Mouse (Mus musculus) neural tube, embryonic 11.5 days (tissue): ENCODE results near the gene Maz. TPM values are rescaled to one million over a fixed set of nuclear protein-coding genes. Genes with fewer than 3 reads are reported as not detected.

Experiments used
- ATAC-seq: fragments of 200-750 bp; cut with Nextera tagmentation; 2 replicates; pipeline ENCODE4 v1.8.0; 2017; ENCODE audit warnings: moderate number of reproducible peaks, mild to moderate bottlenecking, moderate TSS enrichment, moderate library complexity; ENCODE audit not compliant: insufficient read depth, low FRiP score, low TSS enrichment
- DNase-seq: peaks from one replicate; pipeline ENCODE4 v3.0.0-alpha.2; 2015; ENCODE audit warnings: low spot score
- H3K27ac ChIP-seq: fragments of 300-500 bp; sonication (generic); 2 replicates; pipeline ENCODE4 v1.5.1; 2014; ENCODE audit warnings: low read depth, mild to moderate bottlenecking, low read length
- H3K27me3 ChIP-seq: fragments of 300-500 bp; sonication (generic); 2 replicates; pipeline ENCODE4 v1.6.1; 2014; ENCODE audit warnings: mild to moderate bottlenecking, low read length, mixed read lengths; ENCODE audit not compliant: control insufficient read depth, insufficient read depth
- H3K36me3 ChIP-seq: fragments of 300-500 bp; sonication (generic); 2 replicates; pipeline ENCODE4 v1.6.1; 2014; ENCODE audit warnings: mild to moderate bottlenecking, low read length, moderate library complexity, mixed read lengths; ENCODE audit not compliant: control insufficient read depth, insufficient read depth
- H3K4me1 ChIP-seq: fragments of 300-500 bp; sonication (generic); 2 replicates; pipeline ENCODE4 v1.6.1; 2014; ENCODE audit warnings: low read length, mixed read lengths; ENCODE audit not compliant: control insufficient read depth, insufficient read depth
- H3K4me2 ChIP-seq: fragments of 300-500 bp; sonication (generic); 2 replicates; pipeline ENCODE4 v1.6.1; 2014; ENCODE audit warnings: low read depth, mild to moderate bottlenecking, moderate library complexity
- H3K4me3 ChIP-seq: fragments of 300-500 bp; sonication (generic); 2 replicates; pipeline ENCODE4 v1.5.1; 2014; ENCODE audit warnings: low read depth, low read length
- H3K9ac ChIP-seq: fragments of 300-500 bp; sonication (generic); 2 replicates; pipeline ENCODE4 v1.6.1; 2014; ENCODE audit warnings: mild to moderate bottlenecking, low read length
- H3K9me3 ChIP-seq: fragments of 300-500 bp; sonication (generic); 2 replicates; pipeline ENCODE4 v1.6.1; 2016; ENCODE audit warnings: low read length; ENCODE audit not compliant: control insufficient read depth
- WGBS: fragments of 180-500 bp; shearing (Covaris S2); extraction: QIAGEN DNeasy Blood & Tissue Kit; methylation state at CpG from one replicate; pipeline ENCODE4 v1.1.7; 2014; 5-methylcytosine and 5-hydroxymethylcytosine counted together
- polyA plus RNA-seq: library from polyadenylated mRNA; unstranded; fragments of >200 nt; fragmentation: Nextera tagmentation; extraction: Ambion mirVana; gene quantifications from 2 replicates; pipeline ENCODE4 v1.2.1, GENCODE M21; 2014

The Maz gene
- polyA plus RNA-seq, 1 experiment from 2014 or later: 90.8 TPM

GRCm38 (mm10) chr7:127013385-127013784 is 13.5 kb downstream of the Maz start:
- ATAC-seq: no peak
- Histone ChIP-seq H3K9me3 (no peaks in the 10 kb centered on the region), H3K4me1 (peaks cover 16% of the 10 kb centered on the region), H3K36me3 (peaks cover 8% of the 10 kb centered on the region), H3K27me3 (no peaks in the 10 kb centered on the region), H3K4me3 (no peak overlapping the region), H3K4me2 (no peak overlapping the region), H3K27ac (no peak overlapping the region), H3K9ac (no peak overlapping the region)
- 92% methylated on average over 6 of the region's 6 CpGs for WGBS
- DNase-seq: no peak

GRCm38 (mm10) chr7:127012845-127013244 is 14.0 kb downstream of the Maz start:
- ATAC-seq: no peak
- Histone ChIP-seq H3K4me1 (peaks cover 16% of the 10 kb centered on the region), H3K4me2 (no peak overlapping the region), H3K27ac (no peak overlapping the region), H3K9ac (no peak overlapping the region), H3K36me3 (peaks cover 8% of the 10 kb centered on the region), H3K27me3 (no peaks in the 10 kb centered on the region), H3K4me3 (no peak overlapping the region), H3K9me3 (no peaks in the 10 kb centered on the region)
- 97% methylated on average over 10 of the region's 10 CpGs for WGBS
- DNase-seq: no peak

- no peak overlapping the region for H3K27ac ChIP-seq
- no peak overlapping the region for H3K9ac ChIP-seq
- ATAC-seq (no peak), DNase-seq (no peak)
- H3K4me1 ChIP-seq: peaks cover 16% of the 10 kb centered on the region
- 93% methylated on average over 6 of the region's 6 CpGs for WGBS
- H3K9me3 ChIP-seq: no peaks in the 10 kb centered on the region
- H3K4me2 ChIP-seq: no peak overlapping the region
- H3K36me3 ChIP-seq: peaks cover 8% of the 10 kb centered on the region
- H3K4me3 ChIP-seq: no peak overlapping the region
- H3K27me3 ChIP-seq: no peaks in the 10 kb centered on the region
Observed at GRCm38 (mm10) chr7:127012374-127012773, 14.5 kb downstream of the Maz start.

- peaks cover 8% of the 10 kb centered on the region for H3K36me3 ChIP-seq
- DNase-seq (no peak), ATAC-seq (no peak)
- H3K4me2 ChIP-seq: no peak overlapping the region
- no peaks in the 10 kb centered on the region for H3K27me3 ChIP-seq
- H3K4me3 ChIP-seq: no peak overlapping the region
- no peaks in the 10 kb centered on the region for H3K9me3 ChIP-seq
- no peak overlapping the region for H3K27ac ChIP-seq
- peaks cover 16% of the 10 kb centered on the region for H3K4me1 ChIP-seq
- no peak overlapping the region for H3K9ac ChIP-seq
- 85% methylated on average over 2 of the region's 2 CpGs for WGBS
Observed at GRCm38 (mm10) chr7:127011717-127012116, 15.1 kb downstream of the Maz start.

GRCm38 (mm10) chr7:127011051-127011450 is 15.8 kb downstream of the Maz start:
- no peak overlapping the region for H3K4me2 ChIP-seq
- H3K9me3 ChIP-seq: no peaks in the 10 kb centered on the region
- 98% methylated on average over 2 of the region's 2 CpGs for whole genome bisulfite sequencing

GRCm38 (mm10) chr7:127009307-127010085 is 17.3 kb downstream of the Maz start:
- no peaks in the 10 kb centered on the region for H3K9me3 ChIP-seq
- no peak overlapping the region for H3K27ac ChIP-seq
- WGBS: 88% methylated on average over 17 of the region's 17 CpGs
- no peak overlapping the region for H3K4me3 ChIP-seq
- H3K27me3 ChIP-seq: no peaks in the 10 kb centered on the region
- no peak overlapping the region for H3K4me2 ChIP-seq
- H3K9ac ChIP-seq: no peak overlapping the region
- no peak for ATAC-seq
- H3K36me3 ChIP-seq: peaks cover 4% of the 10 kb centered on the region; the same call in 1 of the 2 replicates
- H3K4me1 ChIP-seq: peaks cover 4% of the 10 kb centered on the region; the same call in 1 of the 2 replicates
- no peak for DNase-seq

More at GRCm38 (mm10) chr7:127011051-127011450, 15.8 kb downstream of the Maz start:
- no peak for ATAC-seq
- Histone ChIP-seq H3K36me3 (peaks cover 8% of the 10 kb centered on the region), H3K27ac (no peak overlapping the region), H3K27me3 (no peaks in the 10 kb centered on the region), H3K9ac (no peak overlapping the region), H3K4me3 (no peak overlapping the region), H3K4me1 (peaks cover 16% of the 10 kb centered on the region)
- DNase-seq: no peak

- no peaks in the 10 kb centered on the region; the same call in 1 of the 2 replicates for H3K36me3 ChIP-seq
- no peaks in the 10 kb centered on the region for H3K9me3 ChIP-seq
- no peaks in the 10 kb centered on the region for H3K4me1 ChIP-seq
- ATAC-seq (no peak), DNase-seq (no peak)
- 72% methylated on average over 9 of the region's 9 CpGs for WGBS
- H3K27me3 ChIP-seq: no peaks in the 10 kb centered on the region
- H3K9ac ChIP-seq: peak overlapping the region; percentile 3
- peak overlapping the region; percentile 56; the same call in 1 of the 2 replicates for H3K27ac ChIP-seq
- no peak overlapping the region for H3K4me3 ChIP-seq
- no peak overlapping the region for H3K4me2 ChIP-seq
Observed at GRCm38 (mm10) chr7:127008239-127009019, 18.4 kb downstream of the Maz start.

- Histone ChIP-seq H3K27me3 (no peaks in the 10 kb centered on the region), H3K4me2 (no peak overlapping the region), H3K9ac (no peak overlapping the region), H3K4me3 (no peak overlapping the region), H3K27ac (no peak overlapping the region), H3K9me3 (no peaks in the 10 kb centered on the region), H3K36me3 (no peaks in the 10 kb centered on the region; the same call in 1 of the 2 replicates), H3K4me1 (no peaks in the 10 kb centered on the region)
- WGBS: 85% methylated on average over 6 of the region's 6 CpGs
- ATAC-seq (no peak), DNase-seq (no peak)
Observed at GRCm38 (mm10) chr7:127007313-127008024, 19.4 kb downstream of the Maz start.
